Mouse (Mus musculus) embryonic facial prominence, embryonic 14.5 days (tissue): ENCODE measurements at regions not wholly inside any gene's neighbourhood (a gene's known extent, or its start where the extent isn't known, plus 50 kb on each side); places are given as distances from the start of the nearest gene placed in this dataset.
A peak's percentile ranks its signal among the peaks of the same experiment; 100 is the strongest.
"Not testable (repeated sequence)": the region's sequence is repeated elsewhere in the genome, so short reads cannot be mapped to it uniquely, and the experiment has no call there.

Experiments used
- ATAC-seq: fragments of 200-750 bp; cut with Nextera tagmentation; 2 replicates; pipeline ENCODE4 v1.8.0; 2017; ENCODE audit warnings: low read depth, moderate number of reproducible peaks, moderate TSS enrichment
- DNase-seq: peaks from one replicate; pipeline ENCODE4 v3.0.0-alpha.2; 2015; ENCODE audit warnings: low spot score
- H3K27ac ChIP-seq: fragments of 300-500 bp; sonication (generic); replicated peaks from 2 replicates; pipeline ENCODE4 v1.5.1; 2014; ENCODE audit warnings: low read depth, mild to moderate bottlenecking, low read length, moderate library complexity
- H3K27me3 ChIP-seq: fragments of 300-500 bp; sonication (generic); replicated peaks from 2 replicates; pipeline ENCODE4 v1.6.1; 2014; ENCODE audit warnings: low read length; ENCODE audit not compliant: control insufficient read depth, insufficient read depth
- H3K36me3 ChIP-seq: fragments of 300-500 bp; sonication (generic); 2 replicates; pipeline ENCODE4 v1.6.1; 2014; ENCODE audit warnings: low read length, mixed read lengths; ENCODE audit not compliant: control insufficient read depth, insufficient read depth
- H3K4me1 ChIP-seq: fragments of 300-500 bp; sonication (generic); 2 replicates; pipeline ENCODE4 v1.6.1; 2014; ENCODE audit warnings: antibody characterized with exemption, low read length; ENCODE audit not compliant: control insufficient read depth, insufficient read depth
- H3K4me2 ChIP-seq: fragments of 300-500 bp; sonication (generic); 2 replicates; pipeline ENCODE4 v1.6.1; 2014; ENCODE audit warnings: low read depth, mild to moderate bottlenecking, low read length, moderate library complexity, mixed read lengths
- H3K4me3 ChIP-seq: fragments of 300-500 bp; sonication (generic); 2 replicates; pipeline ENCODE4 v1.5.1; 2014; ENCODE audit warnings: low read depth, mild to moderate bottlenecking, low read length
- H3K9ac ChIP-seq: fragments of 300-500 bp; sonication (generic); 2 replicates; pipeline ENCODE4 v1.6.1; 2014; ENCODE audit warnings: low read depth, mild to moderate bottlenecking, low read length, moderate library complexity, mixed read lengths
- H3K9me3 ChIP-seq: fragments of 300-500 bp; sonication (generic); 2 replicates; pipeline ENCODE4 v1.6.1; 2016; ENCODE audit warnings: low read length; ENCODE audit not compliant: control insufficient read depth
- WGBS: fragments of 180-500 bp; shearing (Covaris S2); extraction: QIAGEN DNeasy Blood & Tissue Kit; methylation state at CpG from one replicate; pipeline ENCODE4 v1.1.7; 2014; 5-methylcytosine and 5-hydroxymethylcytosine counted together

DNA sequence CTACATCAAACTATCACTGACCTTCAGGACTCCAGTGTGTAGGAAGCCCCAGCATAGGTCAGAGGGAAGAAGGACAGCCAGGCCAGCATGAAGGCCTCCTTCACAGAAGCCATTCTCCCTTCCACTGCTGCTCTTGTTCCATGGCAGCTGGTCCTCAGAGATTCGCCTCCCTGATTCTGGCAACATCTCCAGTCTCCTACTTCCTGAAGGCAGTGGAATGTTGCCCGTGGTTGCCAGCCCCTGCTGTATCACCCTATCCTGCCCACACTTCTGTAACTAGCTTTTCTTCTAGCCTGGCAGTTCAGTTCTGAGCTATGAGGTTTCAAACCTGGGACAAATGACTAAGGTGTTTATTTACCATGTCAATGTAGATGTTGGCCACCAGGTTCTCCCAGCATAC, 234.2 kb downstream of the Unc5cl start:
- Histone ChIP-seq H3K27me3 (no peaks in the 10 kb centered on the region), H3K4me1 (no peaks in the 10 kb centered on the region), H3K27ac (no peak overlapping the region), H3K36me3 (no peaks in the 10 kb centered on the region), H3K4me3 (no peak overlapping the region), H3K4me2 (no peak overlapping the region), H3K9me3 (no peaks in the 10 kb centered on the region), H3K9ac (no peak overlapping the region)
- no peak for DNase-seq
- no peak for ATAC-seq
- WGBS = 74% methylated on average over 2 of the region's 2 CpGs

DNA sequence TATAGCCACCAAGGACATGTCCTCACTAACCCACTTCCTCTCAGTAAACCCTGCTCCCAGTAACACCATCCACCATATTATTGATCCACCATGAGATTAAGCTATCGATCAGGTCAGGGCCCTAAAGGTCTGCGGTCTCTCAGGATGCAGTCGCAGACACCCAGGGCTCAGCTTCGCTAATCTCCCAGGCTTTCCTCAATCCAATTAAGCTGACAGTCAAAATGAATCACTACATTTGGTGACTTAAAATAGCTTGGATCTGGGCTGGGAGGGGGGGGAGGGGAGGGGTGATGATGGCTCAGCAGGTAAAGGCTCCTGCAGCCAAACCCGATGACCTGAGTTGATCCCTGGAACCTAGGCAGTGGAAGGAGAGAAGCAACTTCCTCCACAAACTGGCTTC, 233.7 kb upstream of the Lrfn2 start:
- no peak for DNase-seq
- Histone ChIP-seq H3K9ac (no peak overlapping the region), H3K36me3 (no peaks in the 10 kb centered on the region), H3K27me3 (no peaks in the 10 kb centered on the region), H3K27ac (no peak overlapping the region), H3K9me3 (peaks cover 4% of the 10 kb centered on the region; the same call in 1 of the 2 replicates), H3K4me2 (no peak overlapping the region), H3K4me1 (no peaks in the 10 kb centered on the region), H3K4me3 (no peak overlapping the region)
- WGBS = 82% methylated on average over 5 of the region's 5 CpGs
- no peak for ATAC-seq

GRCm38 (mm10) chr17:48700591-48700990, 231.6 kb upstream of the Lrfn2 start:
- peaks cover 4% of the 10 kb centered on the region; the same call in 1 of the 2 replicates for H3K9me3 ChIP-seq
- 34% methylated on average over 10 of the region's 10 CpGs for WGBS
- no peak overlapping the region for H3K4me2 ChIP-seq
- ATAC-seq (peak; percentile 18; the same call in 1 of the 2 replicates), DNase-seq (peak; percentile 7)
- H3K4me1 ChIP-seq = no peaks in the 10 kb centered on the region
- H3K27me3 ChIP-seq = no peaks in the 10 kb centered on the region
- H3K36me3 ChIP-seq = no peaks in the 10 kb centered on the region
- no peak overlapping the region for H3K9ac ChIP-seq
- no peak overlapping the region for H3K27ac ChIP-seq
- no peak overlapping the region for H3K4me3 ChIP-seq

DNA sequence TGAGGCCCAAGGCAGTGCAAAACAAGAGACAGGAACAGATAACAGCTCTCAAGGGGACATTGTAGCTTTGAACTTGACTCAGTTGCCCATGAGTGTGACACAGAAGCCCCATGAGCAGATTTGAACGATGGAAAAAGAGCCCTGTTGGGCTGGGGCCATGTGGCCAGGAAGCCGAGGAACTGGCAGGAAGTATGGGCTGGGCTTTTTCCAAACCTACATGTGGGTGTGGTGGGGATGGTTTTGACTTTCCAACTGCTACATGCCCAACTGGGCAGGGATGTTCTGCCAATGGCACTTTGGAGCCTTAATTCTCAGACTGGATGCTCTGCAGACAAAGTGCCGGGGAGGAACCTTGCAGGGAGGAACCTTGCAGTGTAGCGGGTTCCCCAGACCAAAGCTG, 211.7 kb upstream of the Lrfn2 start:
- H3K9me3 ChIP-seq = no peaks in the 10 kb centered on the region
- WGBS = 74% methylated on average over 4 of the region's 4 CpGs
- no peak for DNase-seq
- no peak for ATAC-seq
- H3K27ac ChIP-seq = no peak overlapping the region
- H3K9ac ChIP-seq = no peak overlapping the region
- no peaks in the 10 kb centered on the region for H3K4me1 ChIP-seq
- no peaks in the 10 kb centered on the region for H3K36me3 ChIP-seq
- no peaks in the 10 kb centered on the region for H3K27me3 ChIP-seq
- H3K4me2 ChIP-seq = no peak overlapping the region
- no peak overlapping the region for H3K4me3 ChIP-seq

DNA sequence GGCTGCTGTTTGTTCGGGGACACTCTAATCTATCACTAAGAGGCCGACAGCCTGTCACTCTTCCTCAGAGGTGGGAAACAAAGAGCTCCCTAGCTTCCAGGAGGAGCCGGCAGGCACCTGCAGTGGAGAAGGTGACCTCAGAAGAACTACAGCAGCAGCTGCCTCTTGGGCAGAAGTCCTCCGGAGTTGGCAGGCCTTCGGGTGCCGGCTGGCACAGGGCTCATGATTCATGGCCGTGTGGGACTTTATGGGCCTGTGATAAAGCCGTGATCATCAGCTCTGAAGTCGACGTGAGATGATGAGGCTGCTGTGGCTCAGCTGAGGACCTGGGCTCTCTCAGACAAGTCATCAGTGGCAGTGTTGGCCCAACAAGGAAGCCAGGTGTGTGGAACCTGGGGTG, 208.9 kb upstream of the Lrfn2 start:
- H3K27me3 ChIP-seq = no peaks in the 10 kb centered on the region
- H3K9ac ChIP-seq = no peak overlapping the region
- ATAC-seq (no peak), DNase-seq (no peak)
- no peaks in the 10 kb centered on the region for H3K4me1 ChIP-seq
- no peaks in the 10 kb centered on the region for H3K9me3 ChIP-seq
- H3K36me3 ChIP-seq = no peaks in the 10 kb centered on the region
- H3K4me3 ChIP-seq = no peak overlapping the region
- H3K27ac ChIP-seq = no peak overlapping the region
- H3K4me2 ChIP-seq = no peak overlapping the region
- 86% methylated on average over 10 of the region's 10 CpGs for WGBS

DNA sequence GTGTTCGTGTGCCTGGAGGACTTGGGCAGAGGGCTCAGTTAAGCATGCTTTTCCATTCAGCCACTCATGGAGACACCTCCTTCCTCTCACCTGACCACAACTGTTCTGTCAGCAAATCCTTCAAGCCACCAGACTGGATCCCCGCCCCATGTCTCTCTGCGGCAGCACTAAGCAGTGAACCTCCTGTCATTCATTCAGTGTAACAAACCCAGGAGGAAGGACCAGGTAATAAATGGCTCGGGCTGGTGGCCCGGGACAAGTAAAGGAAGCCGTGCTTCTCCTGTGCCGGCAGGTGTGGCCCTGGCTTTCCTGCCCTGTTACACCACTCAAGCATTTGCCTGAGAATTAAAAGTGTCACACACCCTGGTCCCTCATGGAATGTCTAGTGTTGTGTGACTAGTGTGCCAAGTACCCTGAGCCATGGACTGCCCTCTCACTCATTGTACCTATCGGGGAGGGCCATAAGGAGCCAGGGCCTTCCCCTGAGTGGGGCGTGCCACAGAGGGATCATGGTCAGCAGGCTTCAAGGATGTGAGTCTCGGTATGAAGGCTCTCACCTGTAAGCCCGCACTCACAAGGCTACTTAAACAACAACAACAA, 207.6 kb upstream of the Lrfn2 start:
- H3K4me3 ChIP-seq = no peak overlapping the region
- no peaks in the 10 kb centered on the region for H3K4me1 ChIP-seq
- DNase-seq = no peak
- H3K27ac ChIP-seq = no peak overlapping the region
- no peak for ATAC-seq
- no peaks in the 10 kb centered on the region for H3K9me3 ChIP-seq
- H3K36me3 ChIP-seq = no peaks in the 10 kb centered on the region
- 81% methylated on average over 11 of the region's 11 CpGs for WGBS
- H3K4me2 ChIP-seq = no peak overlapping the region
- H3K9ac ChIP-seq = no peak overlapping the region
- H3K27me3 ChIP-seq = no peaks in the 10 kb centered on the region

DNA sequence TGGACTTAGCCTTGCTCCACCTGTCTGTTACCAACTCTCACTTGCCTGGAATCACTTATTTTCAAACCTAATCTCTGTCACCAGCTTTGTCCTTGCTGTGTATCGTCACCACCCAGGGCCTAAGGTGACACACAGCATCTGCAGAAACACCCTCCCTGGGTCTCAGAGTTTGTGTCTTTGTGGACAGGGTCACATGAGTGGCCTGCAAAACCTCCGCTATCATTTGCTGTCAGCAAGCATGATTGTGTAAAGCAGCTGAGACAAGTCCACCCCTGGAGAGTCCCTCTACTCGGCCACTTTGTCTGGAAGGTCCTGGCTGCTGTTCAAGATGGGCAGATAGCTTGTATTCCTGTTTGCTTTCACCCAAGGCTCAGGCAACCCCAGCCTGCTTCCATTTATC, 205.7 kb upstream of the Lrfn2 start:
- Histone ChIP-seq H3K27ac (no peak overlapping the region), H3K4me3 (no peak overlapping the region), H3K9ac (no peak overlapping the region), H3K36me3 (no peaks in the 10 kb centered on the region), H3K27me3 (no peaks in the 10 kb centered on the region), H3K4me2 (no peak overlapping the region), H3K9me3 (no peaks in the 10 kb centered on the region), H3K4me1 (no peaks in the 10 kb centered on the region)
- WGBS = 63% methylated on average over 3 of the region's 3 CpGs
- DNase-seq (no peak), ATAC-seq (no peak)

GRCm38 (mm10) chr17:48733801-48734200, 198.4 kb upstream of the Lrfn2 start:
- no peak overlapping the region for H3K4me2 ChIP-seq
- ATAC-seq (no peak), DNase-seq (no peak)
- no peaks in the 10 kb centered on the region for H3K4me1 ChIP-seq
- no peak overlapping the region for H3K9ac ChIP-seq
- H3K36me3 ChIP-seq = no peaks in the 10 kb centered on the region
- no peak overlapping the region for H3K27ac ChIP-seq
- H3K27me3 ChIP-seq = no peaks in the 10 kb centered on the region
- 70% methylated on average over 9 of the region's 9 CpGs for WGBS
- H3K4me3 ChIP-seq = no peak overlapping the region
- H3K9me3 ChIP-seq = no peaks in the 10 kb centered on the region

GRCm38 (mm10) chr17:48737181-48737580, 195.0 kb upstream of the Lrfn2 start:
- H3K9ac ChIP-seq, H3K9me3 ChIP-seq, H3K4me3 ChIP-seq, H3K4me2 ChIP-seq, DNase-seq, H3K4me1 ChIP-seq, H3K27ac ChIP-seq, H3K36me3 ChIP-seq, H3K27me3 ChIP-seq, ATAC-seq: not testable (repeated sequence)
- WGBS = 80% methylated on average over 2 of the region's 2 CpGs
